ENCODE assay signal across 1 mouse cellular context in genomic region chr10:62750781-62751180, GRCm38 (mm10).
TF ChIP-seq lines count a peak whose summit lies in the region.

No protein-coding gene starts in this region.

TF ChIP-seq in MEL, 35 proteins besides CTCF, POLR2A, EP300 and RAD21 (continued from another document):
- peak; percentile 45; the same call in 1 of the 2 replicates for TF ChIP-seq SIN3A (IDR thresholded peaks at IDR 0.05; ENCODE audit: low read length)
- TF ChIP-seq SMC3 (IDR thresholded peaks at IDR 0.05; ENCODE audit: low read depth, low read length) = no peak
- no peak for TF ChIP-seq MXI1 (IDR thresholded peaks at IDR 0.05; ENCODE audit: low read depth, low read length)
- no peak for TF ChIP-seq NELFE (IDR thresholded peaks at IDR 0.05; ENCODE audit: low read depth, low read length)
- no peak for TF ChIP-seq POLR2AphosphoS2 (IDR thresholded peaks at IDR 0.05; ENCODE audit: low read length)
- no peak for TF ChIP-seq KAT2A (conservative IDR thresholded peaks at IDR 0.05; ENCODE audit: low read depth, low read length)
- TF ChIP-seq JUND (IDR thresholded peaks at IDR 0.05; ENCODE audit: low read depth, low read length) = no peak
- no peak for TF ChIP-seq GABPA (IDR thresholded peaks at IDR 0.05; ENCODE audit: low read depth, low read length)
- no peak for TF ChIP-seq MYB (IDR thresholded peaks at IDR 0.05; ENCODE audit: low read depth, low read length)
- no peak for TF ChIP-seq USF2 (IDR thresholded peaks at IDR 0.05; ENCODE audit: borderline replicate concordance in 1 of 2, insufficient read depth in 1 of 2, low read depth in 1 of 2, low read length in 2 of 2)
TF ChIP-seq in MEL: peak in this region for 7.
